Mouse (Mus musculus) c-Kit-positive CD71-positive TER-119-positive erythroid progenitor cells, embryonic 14.5 days (primary cell): ENCODE data around the gene Tpbgl.
A peak's percentile ranks its signal among the peaks of the same experiment; 100 is the strongest.

ENCODE experiments used
- DNase-seq: peaks from one replicate; pipeline ENCODE4 v3.0.0-alpha.2; 2013; ENCODE audit warnings: low spot score

The Tpbgl gene

DNA sequence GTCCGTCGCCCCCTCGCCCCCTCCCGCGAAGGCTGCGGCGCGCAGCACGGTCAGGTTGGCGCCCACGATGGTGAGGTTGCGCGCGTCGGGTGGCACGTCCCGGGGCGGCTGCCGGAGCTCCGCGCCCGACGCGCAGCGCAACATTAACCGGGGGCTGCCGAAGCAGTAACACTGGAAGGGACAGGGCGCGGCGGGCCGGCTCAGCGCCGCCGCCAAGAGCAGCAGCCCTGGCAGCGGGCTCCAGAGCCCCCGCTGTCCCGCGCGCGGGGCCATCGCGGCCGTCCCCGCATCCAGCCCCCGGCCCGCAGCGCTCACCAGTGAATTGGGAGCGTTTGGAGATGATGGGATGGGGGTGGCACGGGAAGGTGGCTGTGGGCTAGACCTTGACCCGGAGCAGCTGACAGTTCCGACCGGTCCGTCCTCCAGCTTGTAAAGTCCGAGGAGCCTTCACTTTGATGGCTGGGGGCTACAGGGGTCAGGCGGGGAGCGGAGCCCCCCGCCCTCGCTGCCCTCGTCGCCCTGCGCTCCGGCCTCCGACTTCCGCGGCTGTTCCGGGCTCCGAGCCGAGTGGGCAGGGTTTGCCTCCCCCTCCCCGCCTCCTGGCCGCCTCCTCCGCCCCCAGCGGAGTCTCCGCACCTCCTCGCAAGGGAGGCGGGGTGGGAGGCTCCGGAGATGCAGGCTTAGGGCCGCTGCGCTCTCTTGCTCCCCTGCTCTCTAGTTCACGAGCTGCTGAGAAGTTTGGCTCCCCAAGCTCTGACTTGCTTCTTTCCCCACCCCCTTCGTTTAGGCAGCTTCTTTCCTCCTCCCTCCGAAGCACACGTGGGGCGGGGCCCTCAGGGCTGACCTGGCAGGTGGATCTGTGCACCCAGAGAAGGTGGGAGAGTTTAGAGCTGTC is at the start of gene Tpbgl:
Gene Tpbgl (minus strand): TSS at position 728 of the 895 bp plus-strand sequence.
- no peak for DNase-seq

DNA sequence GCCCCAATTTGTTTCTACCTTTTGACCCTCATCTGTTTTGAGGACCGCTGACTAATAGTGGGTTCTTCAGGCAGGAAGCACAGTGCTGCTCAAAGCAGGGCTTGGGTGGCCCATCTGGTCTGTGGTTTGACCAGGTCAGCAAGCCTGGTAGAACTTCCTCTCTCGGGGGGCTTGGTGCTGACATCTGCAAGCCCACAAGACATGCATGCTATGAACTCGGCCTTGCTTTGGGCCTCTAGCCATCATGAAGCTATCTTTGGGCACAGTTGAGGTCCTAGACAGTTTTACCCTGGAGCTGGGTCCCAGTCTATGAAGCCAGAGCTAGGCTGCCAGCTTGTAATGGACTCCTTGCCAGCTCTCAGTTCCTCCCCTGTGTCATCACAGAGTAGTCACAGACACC is 48.0 kb upstream of the Tpbgl start:
- DNase-seq = no peak

DNA sequence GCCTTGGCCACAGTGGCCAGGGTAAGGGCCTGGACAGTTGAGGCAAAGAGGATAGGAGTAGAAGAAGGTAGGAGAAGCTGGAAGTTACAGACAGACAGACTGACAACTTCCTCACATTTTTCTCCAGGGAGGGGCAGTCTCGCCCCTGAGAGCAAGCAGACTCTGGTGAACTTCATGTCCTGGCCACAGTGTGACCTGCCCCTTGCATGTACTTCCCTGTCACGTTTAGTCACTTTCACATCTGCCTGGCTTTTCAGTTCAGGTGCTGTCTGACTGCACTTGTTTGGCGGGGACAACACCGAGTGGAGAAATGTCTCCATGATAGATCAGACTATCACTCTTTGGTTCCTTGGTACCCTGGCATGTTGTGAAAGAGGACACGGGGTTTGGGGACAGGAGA is 47.3 kb upstream of the Tpbgl start:
- no peak for DNase-seq

DNA sequence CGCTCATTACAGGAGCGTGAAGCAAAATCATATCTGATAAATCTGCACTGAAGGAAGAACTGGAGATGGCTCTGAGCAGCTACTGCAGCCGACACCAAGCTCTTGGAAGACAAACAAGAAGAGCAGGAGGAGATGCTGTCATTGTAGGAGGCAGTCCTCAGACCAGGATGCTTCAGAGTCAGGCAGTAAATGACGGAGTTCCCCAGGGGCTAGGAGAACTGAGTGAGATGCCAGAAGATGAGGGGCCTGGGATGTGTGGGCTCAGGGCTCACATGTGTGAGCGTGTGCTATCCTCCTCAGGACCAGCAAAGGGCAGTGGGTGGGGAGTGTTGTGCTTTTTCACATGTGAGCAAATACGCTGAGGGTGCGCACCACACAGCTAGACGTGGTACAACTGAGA is 46.3 kb upstream of the Tpbgl start:
- no peak for DNase-seq

DNA sequence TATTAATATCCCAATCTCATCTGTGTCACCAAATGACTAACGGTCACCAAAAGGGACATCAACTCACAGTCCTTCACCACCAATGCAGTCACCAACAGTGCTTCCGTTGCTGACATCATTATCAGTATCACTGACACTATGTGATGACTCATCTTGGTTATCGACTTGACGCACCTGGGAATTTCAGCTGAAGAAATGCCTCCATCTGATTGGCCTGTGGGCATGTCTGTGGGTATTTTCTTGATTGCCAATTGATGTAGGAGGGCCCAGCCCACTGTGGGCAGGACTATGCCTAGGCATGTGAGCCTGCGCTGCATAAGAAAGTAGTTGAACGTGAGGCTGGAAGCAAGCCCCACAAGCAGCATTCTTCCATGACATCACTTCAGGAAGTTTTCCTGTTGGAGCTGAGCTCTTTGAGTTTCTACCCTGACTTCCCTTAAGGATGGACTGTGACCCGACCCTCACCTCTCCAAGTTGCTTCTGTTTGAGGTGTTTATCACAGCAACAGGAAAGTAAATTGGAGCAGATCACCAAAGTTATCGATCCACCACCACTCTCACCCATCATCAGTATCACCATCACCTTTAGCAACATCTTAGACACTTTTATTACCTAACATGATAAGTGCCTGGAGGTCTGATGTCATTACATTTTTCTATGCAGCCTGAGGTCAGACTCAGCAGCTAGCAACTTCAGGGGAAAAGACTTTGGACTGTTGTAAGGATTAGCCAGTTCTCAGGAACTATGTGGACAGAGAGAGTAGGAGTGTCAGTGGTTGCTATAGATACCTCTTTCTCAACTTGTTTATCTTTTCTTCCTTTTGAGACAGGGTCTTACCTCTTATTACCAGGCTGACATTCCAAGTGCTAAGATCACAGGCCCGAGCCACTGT is 44.9 kb upstream of the Tpbgl start:
- peak; percentile 54 for DNase-seq

DNA sequence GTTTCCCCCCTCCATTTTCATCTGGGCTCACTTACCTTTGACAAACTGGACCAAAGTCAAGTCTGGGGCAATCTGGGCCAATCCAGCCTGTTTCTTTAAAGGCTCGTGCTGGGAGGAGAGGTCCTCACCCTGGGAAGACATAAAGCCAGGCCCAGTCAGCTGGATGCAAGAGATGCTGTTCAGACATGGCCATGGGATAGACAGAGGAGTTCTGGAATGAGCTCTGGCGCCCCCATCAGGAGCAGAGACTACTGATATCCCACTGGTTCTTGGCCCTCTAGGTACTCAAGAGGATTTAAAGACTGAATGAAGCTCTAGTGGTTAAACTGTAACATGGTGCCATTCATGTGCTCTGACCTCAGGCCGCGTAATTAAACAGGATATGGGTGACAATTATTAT is 44.0 kb upstream of the Tpbgl start:
- DNase-seq = peak; percentile 27

DNA sequence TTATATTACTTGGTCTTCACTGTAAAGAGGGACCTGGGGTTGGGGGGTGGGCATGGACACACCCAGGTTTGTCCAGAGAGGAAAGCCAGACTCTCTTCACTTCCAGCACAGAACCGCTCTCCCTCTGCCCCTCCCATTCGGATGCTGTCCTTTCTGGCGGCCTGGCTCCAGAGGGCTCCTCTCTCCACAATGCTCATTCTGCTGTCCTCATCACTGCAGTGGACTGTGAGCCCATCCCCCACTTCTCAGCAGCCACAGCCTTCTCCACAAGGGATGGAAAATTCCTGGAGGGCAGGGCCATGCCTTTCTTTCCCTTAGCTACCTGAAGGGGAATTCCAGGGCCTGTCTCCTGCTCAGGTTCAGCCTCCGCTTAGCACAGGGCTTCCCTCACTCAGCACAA is 41.9 kb upstream of the Tpbgl start:
- no peak for DNase-seq

DNA sequence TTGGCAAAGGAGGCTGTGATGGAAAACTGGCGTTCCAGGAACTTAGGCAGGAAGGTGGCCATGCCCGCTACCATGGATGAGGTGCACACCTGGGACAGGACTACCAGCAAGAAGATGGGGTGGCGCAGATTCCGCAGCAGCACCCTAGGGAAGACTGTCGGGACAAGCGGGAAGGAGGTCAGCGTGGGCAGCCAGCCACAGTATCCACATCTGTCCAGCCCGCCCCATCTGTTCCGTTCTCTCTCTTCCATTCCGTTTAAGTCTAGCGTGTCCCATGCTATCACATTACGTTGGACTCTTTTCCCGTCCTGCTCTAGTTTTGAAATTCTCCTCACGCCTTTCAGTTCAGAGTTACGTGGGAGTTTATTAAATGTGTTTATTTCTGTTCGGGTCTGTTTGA is 40.2 kb upstream of the Tpbgl start:
- DNase-seq = no peak

DNA sequence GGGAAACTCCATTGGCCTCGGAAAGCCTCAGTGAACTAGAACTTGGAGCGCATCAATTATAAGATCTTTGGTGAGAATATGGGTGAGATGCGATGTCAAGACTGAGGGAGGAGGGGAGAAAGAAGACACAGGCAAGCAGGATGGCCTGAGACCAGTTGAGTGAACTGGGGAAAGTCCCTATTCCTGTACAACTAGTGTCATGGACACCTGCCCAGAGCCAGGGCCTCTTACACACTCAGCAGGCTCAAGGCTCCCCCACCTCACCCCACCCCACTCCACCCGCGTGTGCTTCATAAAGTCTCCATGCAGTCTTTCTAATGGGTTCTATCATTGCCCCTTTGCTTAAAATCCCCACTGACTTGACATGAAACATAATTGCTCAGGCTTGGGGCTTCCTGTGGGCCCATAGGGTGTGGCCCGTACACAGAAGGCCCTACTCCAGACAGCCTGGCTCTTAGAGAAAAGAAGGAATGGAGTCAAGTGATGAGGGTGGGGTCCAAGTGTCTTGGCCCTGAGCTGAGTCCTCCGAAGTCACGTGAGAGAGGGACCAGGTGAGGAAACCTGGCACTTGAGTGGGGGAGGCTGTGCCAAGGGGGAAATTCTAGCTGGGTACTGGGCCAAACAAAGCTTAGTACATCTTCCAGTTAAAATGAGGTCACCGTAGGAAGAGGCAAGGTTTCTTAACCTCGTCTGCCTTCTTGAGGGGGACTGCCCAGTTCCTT is 39.0 kb upstream of the Tpbgl start:
- DNase-seq = no peak

DNA sequence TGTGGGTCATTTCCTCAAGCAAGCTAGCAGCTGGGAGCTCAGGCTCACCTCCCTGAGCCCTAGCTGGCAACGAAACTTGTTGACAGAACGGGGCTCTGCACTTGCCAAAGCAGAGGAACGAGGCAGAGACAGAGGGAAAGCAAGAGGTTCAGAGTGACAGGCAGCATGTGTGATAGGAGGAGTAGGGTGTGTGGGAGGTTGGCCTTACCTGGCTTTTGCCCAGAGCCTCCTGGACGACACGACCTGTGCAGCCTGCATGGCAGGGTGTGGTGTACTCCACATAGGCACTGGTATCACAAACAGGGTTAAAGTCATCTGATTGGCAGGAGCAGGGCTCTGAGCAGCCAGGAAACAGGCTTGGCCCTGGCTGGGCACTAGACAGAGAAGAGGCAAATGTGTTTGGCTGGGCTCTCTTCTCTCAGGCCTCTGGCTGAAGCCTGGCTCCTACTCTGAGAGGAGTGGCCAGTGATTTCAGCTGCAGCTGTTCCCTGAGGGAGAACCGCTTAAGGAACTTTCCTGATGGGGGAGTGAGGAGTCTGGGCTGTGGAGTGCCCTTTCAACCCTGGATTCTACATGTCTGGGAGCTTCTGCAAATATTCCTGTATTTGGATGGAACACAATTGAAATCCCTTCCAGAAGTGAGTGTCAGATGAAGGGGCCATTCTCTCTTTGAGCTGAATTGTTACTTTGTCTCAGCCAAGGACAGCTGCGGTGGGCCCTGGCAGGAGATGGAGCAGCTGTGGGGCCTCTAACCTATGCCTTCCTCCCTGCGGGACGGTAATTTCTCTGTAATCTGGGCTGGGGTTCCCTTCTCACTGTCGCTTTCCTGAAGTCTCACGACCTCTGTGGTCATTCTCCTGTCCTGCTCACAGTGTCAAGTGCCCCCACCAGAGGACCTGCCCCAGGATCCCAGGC is 37.9 kb upstream of the Tpbgl start:
- DNase-seq = no peak

DNA sequence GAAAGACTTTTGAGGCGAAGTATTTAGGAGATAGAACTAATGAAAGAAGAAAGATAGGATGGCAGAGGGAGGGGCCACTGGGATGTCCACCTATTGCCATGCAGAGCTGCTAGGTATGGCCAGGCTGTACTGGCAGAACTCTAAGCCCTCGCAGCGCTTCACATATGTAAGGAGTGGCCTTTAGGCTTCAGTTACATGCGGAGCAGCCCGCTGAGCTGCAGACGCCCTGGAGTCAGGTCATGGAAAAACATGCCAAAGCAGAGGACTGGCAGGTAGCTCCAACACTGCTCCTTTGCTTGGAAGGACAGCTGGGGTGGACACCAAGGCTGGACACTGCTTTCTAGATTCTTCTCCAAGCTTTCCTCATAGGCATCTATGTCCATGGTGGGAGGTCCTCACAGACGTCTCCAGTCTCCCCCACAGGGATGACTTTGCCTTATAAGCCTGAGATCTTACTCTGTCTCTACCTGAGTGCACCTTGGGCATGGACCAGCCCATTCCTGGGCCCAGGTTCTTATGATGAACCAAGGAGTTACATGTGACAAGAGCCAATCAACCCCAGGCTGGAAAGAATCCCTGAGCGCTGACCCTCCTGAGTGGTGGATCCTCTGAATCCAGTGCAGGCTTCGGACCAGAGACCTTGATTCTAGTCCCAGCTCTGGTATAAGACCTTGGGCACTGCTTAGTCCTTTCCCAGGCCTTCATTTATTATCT is 36.8 kb upstream of the Tpbgl start:
- no peak for DNase-seq

DNA sequence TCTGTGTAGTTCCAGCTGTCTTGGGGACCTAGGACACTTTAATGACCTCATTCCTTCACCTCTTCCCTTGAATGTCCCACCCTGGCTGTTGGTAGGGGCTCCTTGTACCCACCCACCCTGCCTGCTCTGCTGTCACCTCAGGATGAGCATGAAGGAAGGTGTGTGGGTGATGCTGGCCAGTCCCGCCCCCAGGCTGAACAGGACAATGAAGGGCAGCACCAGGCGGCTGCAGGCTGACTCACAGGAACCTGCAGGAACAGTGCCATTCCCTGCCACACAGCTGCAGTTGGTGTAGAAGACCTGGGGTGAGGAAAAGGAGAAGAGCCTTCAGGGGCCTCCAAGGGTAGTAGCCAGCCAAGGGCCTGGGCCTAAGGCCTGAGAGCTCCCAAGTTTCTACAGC is 35.4 kb upstream of the Tpbgl start:
- DNase-seq = no peak

DNA sequence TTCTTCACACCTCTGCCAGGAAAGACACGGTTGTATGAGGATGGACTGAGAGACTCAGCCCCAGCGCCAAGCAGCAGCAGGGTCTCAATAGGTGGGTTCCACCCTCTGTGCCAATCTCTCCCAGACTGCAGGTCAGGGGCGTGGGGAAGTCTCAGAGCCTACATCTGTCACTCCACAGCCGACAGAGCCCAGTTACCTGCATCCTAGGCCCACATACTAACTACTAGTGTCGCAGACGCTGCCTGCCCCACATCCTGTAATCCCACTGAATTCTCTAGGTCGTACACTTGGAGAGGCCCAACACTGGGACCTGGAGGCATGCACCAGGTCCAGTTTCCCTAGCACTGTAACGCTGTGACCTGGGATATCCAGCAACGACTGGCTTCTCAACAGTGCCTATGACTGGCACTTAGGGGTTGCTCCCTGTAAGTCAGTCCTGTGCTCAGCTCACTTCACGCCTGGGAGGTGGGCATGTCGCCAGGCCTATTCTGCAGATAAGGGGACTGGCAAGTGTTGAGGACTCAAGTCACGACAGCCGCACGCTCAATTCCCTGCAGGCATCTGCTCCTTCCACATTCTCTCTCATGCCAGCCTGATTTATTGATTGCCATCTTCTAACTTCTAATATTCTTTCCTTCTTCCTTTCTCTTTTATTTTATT is 34.8 kb upstream of the Tpbgl start:
- DNase-seq = no peak

DNA sequence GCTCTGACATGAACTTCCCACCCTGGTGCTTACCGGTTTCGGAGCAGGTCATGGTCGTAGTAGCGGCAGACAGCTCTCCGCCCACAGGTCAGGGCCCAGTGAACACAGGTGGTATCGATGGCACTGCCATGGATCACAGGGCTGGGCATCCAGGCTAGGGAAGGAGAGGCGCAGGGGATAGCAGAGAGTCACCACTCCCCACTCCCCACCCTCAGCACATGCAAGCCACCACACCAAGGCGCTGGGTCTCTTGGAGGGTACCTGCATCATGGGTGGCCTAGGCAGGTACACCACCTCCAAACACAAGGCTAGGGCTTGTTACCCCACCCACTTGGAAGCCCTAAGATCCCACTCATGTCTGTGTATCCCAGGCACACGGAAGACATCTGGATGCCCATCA is 34.2 kb upstream of the Tpbgl start:
- no peak for DNase-seq

DNA sequence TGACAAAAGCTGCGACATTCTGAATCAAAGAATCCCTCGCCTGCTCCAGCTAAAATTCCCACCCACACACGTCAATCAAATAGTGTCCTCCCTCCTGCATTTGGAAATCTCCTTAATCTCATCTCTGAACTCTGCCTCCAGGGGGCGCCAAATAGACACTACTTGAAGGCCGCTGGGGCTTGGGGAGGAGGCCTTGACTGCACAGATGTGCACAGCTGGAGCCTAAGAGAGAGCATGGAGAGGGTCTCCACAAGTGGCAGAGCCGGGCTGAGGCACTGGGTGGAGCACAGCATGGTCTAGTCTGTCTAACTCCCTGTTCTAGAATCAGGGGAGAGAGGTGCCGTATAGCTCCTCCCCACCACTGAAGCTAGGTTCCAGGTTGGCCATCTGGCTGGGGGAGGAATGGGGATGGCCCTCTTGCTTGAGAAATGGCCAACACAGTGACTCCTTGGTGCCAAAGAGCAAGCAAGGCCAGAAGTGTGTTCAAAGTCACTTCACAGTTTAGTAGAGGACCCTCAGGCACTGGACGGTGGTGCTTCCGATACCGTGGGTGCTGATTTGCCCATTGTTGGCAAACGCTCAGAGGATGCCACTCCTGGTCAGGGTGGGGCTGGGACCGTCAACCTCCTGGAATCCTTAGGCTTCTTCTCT is 32.6 kb upstream of the Tpbgl start:
- peak; percentile 73 for DNase-seq

DNA sequence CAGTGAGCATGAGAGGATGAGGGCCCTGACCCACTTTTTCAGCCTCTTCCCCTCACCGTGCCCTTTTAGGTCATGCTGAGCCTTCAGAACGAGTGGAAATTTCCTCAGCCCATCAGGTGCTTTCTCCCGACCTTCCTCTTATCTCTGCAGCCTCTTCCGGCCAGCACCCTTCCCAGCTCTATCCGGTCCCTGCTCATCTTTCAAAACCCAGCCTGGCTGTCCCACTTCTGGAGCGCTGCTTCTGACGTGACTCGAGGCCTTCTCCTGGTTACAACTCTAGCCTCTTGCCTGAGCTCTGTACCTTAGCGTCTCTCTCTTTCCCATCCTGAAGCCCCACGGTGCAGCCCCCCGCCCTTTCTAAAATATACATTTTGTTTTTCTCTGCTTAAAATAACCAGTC is 27.3 kb upstream of the Tpbgl start:
- DNase-seq = no peak

DNA sequence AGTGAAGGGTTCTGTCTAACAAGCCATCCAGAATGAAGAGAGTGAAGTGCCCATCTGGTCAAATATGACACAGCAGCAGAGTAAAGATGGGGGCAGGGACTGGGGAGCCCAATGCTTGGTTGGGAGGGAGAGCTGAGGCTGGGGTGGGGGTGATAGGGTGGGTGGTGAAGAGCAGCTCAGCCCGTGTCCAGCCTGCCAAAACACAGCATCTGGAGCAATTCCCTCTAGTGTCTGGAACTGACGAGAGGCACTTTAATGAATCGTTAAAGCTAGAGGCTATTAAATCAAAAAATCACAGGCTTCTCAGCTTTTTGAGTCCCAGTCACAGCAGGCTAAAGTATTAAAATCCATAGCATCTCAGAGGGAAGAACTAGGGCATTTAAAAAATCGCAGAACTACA is 22.7 kb upstream of the Tpbgl start:
- no peak for DNase-seq

DNA sequence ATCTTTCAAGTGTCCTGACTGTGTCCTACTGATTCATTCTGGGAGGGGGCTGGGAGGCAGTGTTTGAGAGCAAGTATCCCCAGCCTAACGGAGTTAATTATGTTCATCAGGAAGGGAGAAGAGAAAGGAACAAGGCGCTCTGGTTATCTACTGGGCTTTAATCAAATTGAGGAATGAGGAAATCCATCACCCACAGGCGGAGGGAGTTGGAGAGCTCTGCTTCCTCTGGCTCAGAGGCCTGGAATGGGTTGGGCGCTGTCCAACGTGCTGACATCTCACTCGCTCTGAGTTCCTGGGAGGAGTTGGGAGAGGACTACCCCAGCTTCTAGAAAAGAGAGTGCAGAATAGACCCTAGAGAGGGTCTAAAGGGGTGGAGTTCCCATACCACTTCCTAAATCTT is 21.7 kb upstream of the Tpbgl start:
- DNase-seq = no peak

DNA sequence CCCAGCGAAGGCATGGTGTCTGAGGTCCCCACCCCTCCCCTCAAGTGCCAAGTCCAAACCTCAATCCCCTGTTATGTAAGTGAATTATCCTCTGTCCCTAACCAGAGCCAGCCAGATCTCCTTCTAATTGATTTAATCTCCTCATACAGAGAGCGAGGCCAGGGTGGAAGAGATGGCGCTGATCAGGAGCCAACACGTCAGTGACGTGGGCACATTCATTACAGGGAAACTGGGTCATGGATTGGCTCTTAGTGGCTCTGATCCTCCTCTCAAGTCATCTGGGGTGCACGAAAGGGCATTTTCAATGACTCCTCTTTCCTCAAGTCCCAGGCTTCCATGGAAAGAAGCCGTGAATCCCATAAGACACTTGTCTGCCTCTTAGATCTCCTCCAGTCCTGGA is 17.8 kb upstream of the Tpbgl start:
- DNase-seq = no peak

DNA sequence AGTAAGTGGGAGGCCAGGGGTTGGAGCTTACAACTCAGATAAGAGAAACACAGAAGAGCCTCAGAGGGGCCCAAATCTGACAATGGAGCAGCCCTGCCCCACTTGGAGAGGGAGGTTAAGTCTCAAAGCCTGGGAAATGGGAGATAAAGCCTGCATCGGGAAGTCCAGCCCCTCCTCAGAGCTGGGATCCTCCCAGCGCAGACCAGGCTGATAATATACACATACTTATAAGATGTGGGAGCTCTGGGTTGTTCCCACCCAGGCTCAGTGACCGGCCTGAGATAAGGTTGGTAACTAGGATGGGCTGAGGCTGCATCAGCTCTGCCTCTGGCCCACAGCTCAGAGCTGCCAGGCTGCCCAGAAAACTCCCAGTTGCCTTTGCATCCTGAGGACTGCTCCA is 15.2 kb upstream of the Tpbgl start:
- DNase-seq = peak; percentile 84
